Comparison of ENCODE assay signal across 15 mouse cellular contexts in genomic region chr8:85466056-85466455, GRCm38 (mm10).
"Had no signal": no experiment of that assay in that cellular context is flagged by ENCODE, and none has a peak within 500 bp of the region (broad histone marks: within the 10 kb centered on the region; RNA-seq: fewer than 3 reads in every experiment).

No protein-coding gene starts in this region.

- H3K9ac ChIP-seq: neural tube, embryonic 15.5 days; stomach, embryonic 15.5 days had no signal

- H3K4me3 ChIP-seq: neural tube, embryonic 15.5 days; stomach, embryonic 15.5 days had no signal

- H3K27me3 ChIP-seq: neural tube, embryonic 15.5 days; stomach, embryonic 15.5 days had no signal

- H3K4me1 ChIP-seq: neural tube, embryonic 15.5 days; stomach, embryonic 15.5 days had no signal

- H3K27ac ChIP-seq: neural tube, embryonic 15.5 days; stomach, embryonic 15.5 days; stomach, postnatal 0 days had no signal

- DNase-seq: retina, postnatal 1 day; right cerebral cortex, adult 18-20 months; right cerebral cortex, postnatal 14 days; right cerebral cortex, postnatal 25 days; right cerebral cortex, postnatal 4 days; spleen, adult 18-20 months; thymus, adult 18-20 months; thymus, adult 2 months; thymus, postnatal 14 days; thymus, postnatal 25 days; thymus, postnatal 36 days; thymus, postnatal 4 days had no signal

- H3K36me3 ChIP-seq: neural tube, embryonic 15.5 days; stomach, embryonic 15.5 days had no signal
